Mouse (Mus musculus) mesoderm, embryonic 11.5 days (tissue): Measurements from ENCODE around the gene Cbln4.

Experiments used
- DNase-seq: peaks from one replicate; pipeline ENCODE4 v3.0.0-alpha.2; 2012; ENCODE audit warnings: low read depth, low spot score

The Cbln4 gene

DNA sequence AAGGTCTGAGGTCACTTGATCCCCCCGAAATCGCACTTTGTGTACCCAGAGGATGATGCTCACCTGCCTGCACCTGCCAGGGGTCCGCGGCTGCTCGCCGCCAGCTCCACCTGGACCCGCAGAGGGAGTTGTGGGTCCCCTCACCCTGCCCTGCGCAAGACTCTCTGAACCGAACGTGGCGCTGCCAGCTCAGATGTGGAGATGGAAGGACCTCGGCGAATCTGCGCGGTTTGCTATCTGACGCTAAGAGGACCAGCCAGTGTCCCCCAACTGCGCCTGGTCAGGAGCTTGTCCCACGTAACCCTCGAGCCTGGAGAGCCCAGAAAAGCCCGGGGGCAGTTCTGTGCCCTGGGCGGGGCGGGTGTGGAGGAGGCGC, at the start of gene Cbln4:
Cbln4 (minus strand) TSS at position 232 of the 376 bp plus-strand sequence.
- no peak for DNase-seq

DNA sequence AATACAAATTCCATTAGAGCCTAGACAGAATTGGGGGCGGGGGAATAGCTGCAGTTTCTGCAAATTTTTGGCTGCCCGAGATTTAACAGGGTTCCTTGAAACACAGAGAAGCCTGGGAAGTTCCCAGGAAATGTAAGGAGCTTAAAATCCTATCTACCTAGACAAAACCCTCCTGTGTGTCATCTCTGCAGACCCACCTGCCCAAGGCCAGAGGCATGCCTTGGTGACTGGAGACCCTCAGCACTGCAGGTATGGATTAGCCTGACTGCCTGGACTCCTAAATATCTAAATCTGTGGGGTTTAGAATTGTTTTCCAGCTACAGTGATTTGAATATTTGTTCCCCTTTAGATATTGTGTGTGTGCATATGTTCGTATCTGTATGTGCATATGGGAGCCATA, 35.3 kb upstream of the Cbln4 start:
- no peak for DNase-seq

DNA sequence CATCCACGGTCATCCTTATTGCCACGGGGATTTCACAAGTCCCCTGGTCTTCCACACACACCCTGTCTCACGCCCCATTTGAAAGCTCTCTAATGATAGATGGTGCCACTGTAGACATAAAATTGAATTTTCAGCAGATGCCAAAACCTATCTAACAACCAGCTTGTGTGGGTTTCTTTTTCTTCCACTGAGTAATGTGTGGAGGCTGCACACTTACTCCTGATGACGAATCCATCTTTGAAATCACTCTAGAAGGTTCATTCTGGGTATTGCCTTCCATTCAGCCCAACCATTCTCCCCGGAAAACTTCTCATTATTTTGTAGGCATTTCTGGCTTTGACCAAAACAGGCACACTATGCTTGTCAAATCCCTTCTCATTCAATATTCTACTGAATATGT, 33.0 kb upstream of the Cbln4 start:
- no peak for DNase-seq

- DNase-seq, result no peak
Measured at GRCm38 (mm10) chr2:172062876-172063275, 19.6 kb upstream of the Cbln4 start.

GRCm38 (mm10) chr2:172059747-172060146, 16.5 kb upstream of the Cbln4 start:
- DNase-seq, result no peak

DNA sequence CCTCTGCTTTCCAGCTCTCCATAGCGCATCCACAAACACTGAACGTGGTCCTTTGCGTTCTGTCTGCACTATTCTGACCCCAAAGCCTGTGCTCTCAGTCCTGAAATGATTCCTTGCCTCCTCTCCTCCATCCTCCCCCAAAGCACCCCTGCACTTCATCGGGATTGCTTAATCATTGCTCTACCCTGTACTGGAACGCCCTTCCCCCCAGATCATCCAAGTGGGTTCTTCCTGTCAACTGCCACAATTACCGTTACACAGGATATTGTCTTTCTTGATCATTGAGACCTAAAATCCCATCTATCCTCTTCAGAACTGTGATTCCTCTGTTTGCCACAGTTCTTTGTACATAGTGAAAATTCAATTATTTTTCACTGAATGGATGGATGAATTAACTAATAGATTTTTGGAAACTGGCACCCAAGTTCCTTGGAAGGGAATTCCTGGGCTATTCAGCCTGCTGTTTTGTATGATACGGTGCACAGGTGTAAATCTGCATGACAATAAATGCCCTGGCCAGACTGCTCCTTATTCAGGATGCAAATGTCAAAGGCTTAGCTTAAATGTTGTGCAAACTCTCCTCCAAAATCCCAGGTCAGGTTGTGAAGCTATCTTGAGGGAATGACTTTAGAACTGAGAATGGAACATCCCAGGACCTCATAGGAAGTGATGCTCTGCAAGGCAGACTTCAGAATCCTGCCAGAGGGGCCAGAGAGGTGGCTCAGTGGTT, 15.8 kb upstream of the Cbln4 start:
- no peak for DNase-seq

- peak; percentile 59 for DNase-seq
Measured at GRCm38 (mm10) chr2:172046002-172046401, 2.7 kb upstream of the Cbln4 start.

GRCm38 (mm10) chr2:172042607-172043234, 545 bp downstream of the Cbln4 start:
- no peak for DNase-seq

DNA sequence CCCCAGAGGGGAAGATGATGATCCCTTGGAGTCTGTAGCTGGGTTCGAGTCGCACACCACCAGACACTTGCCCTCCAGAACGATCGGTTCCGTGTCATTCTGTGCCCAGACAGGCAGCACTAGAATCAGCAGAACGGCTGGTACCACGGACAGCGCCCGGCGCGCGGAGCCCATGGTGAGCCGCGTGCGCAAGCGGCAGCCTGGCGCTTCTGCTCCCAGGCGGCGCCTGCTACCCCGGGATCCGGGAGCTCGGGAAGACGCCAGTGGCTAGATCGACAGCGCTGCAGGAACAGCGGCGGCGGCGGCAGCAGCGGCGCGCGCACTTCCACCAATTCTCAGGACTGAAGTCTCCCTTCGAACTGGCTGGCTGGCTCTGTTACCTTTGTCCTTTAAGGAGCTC, 1.1 kb downstream of the Cbln4 start:
- peak; percentile 89 for DNase-seq

DNA sequence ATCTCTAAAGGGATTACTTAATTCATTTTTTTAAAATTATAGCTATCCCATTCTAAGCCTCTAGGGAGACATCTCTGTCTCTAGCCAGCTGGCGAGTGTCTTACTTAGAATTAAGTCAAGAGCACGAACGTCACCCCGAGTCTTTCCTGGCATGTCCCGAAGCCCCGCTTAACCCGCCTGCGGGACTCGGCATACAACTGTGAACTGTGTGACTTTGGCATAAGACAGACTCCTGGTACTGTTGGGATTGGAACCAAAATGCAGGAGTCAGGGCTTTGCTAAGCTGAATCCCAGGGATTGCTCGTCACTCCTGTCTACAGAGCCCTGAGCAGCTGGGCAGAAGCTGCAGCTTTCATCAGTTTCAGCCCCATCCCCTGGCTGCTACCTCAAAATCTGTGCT, 2.4 kb downstream of the Cbln4 start:
- no peak for DNase-seq

GRCm38 (mm10) chr2:172039601-172040000, 3.7 kb downstream of the Cbln4 start:
- DNase-seq, result no peak

- no peak for DNase-seq
Measured at GRCm38 (mm10) chr2:172034281-172034680, 9.0 kb downstream of the Cbln4 start.

DNA sequence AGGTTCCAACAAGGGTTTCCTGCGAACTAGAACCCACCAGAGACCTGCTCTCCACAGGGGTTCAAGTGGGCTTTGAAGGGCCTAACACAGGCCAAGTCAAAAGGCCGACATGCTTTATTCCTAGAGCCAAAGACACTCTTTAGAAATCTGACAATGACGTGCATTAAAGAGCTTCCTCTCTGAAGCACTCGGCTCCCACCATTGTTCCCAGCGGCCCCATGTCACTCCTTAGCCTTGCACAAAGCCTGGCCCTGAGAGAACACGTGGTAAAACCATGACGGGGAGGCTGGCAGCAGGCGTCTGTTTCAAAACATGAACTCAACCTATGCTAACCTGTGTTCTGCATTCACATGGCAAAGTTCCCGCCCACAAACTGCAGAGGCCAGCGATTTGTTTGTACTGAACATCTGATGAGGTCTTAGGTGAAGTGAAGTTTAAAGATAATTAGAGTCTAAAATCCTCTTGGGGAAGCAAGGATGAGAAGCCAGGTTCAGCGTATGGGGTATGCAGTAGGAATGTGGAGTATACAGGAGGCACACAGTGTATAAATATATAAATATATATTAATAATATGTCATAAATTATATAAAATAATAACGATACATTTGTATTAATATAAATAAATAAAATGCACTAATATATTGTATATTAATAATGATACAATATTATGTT, 17.7 kb downstream of the Cbln4 start:
- DNase-seq, result no peak

GRCm38 (mm10) chr2:172006726-172007125, 36.5 kb downstream of the Cbln4 start:
- no peak for DNase-seq

DNA sequence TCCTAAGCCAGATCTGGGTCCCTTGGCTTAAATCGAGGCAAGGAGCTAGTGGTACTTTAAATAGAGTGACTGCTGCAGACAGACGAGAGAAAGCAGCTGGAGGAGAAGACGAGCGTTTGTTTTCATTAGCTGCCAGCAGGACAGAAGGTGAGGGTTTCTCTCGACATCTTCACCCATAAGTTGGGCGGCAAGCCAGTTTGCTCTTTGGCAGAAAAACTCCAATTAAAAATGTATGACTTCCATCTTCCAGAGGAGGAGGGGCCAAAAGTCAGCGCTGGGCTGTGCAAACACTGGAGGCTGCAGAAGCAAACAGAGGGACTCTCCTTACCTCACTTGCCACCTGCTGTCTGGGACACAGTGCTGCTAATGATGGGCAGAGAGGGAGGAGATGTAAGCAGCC, 37.3 kb downstream of the Cbln4 start:
- no peak for DNase-seq

- peak; percentile 54 for DNase-seq
Measured at GRCm38 (mm10) chr2:172004029-172004984, 39.0 kb downstream of the Cbln4 start.

DNA sequence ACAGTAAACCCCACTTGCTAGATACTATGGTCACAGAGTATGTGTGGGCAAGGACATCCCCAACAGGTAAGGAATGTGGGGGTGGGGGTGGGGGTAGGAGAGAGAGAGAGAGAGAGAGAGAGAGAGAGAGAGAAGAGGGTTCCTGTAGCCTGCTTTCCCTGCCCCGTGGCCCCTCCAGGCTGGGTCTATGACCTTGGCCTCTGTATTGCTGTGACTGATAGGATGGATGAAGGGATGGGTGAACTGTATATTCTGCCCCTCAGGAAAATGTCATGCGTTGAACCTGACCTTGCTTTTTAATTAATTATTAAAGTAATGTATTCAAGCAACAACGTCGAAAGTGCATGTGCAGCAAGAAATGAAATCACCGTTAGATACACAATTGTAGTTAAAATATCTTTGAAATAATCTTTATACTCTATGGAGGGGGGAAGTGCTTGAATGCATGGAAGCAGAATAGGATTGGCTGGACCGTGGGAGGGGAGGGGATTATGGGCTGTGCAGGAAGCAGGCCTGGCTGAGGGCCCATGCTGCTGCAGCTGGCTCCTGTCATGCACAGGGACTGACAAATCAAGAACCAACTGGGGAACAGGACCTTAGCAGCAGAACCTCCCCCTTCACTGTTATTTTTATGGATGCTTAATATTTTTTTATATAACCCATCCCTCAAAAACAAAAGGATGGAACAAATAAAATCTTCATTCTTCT, 46.1 kb downstream of the Cbln4 start:
- DNase-seq, result no peak

DNA sequence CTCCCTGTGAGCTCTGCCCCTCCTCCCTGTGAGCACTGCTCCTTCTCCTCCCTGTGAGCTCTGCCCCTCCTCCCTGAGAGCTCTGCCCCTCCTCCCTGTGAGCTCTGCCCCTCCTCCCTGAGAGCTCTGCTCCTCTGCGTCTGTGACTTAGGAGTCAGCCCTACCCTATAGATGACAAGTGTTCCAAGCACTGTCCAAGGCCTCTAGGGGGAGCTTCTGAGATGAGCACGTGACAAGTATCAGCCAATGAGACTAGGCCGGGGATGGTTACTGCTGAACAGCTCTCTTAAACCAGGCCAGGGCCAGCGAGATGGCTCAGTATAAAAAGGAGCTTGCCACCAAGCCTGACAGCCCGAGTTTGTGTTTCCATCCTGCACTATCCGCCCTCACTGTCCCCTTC, 48.4 kb downstream of the Cbln4 start:
- peak; percentile 38 for DNase-seq

GRCm38 (mm10) chr2:171994240-171994639, 49.0 kb downstream of the Cbln4 start:
- DNase-seq, result no peak

DNA sequence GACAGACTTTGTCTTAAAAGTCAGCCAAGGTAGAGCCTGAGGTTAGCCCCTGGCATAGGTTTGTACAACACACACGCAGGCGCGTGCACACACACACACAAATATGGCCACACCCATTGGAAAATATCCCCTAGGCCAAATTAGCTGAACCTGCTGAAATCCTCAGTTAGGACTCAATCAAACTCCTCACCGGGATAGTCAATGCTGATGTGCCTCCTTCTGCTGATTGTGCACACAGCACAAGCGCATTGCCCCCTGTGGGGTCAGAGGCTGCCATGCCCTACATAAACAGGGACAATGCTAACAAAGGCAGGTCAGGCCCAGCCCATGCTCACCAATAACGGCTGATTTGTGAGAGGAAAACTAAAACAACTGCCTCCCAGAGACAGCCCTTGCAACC, 56.6 kb downstream of the Cbln4 start:
- DNase-seq, result no peak
